Mouse (Mus musculus) kidney, postnatal 36 days (tissue): ENCODE results near the gene Pcx.

Experiments used
- DNase-seq, 2 experiments: peaks; one replicate each; pipeline ENCODE4 v3.0.0; 2021 to 2022; ENCODE audit warnings: mixed read lengths in 2 of 2

Gene Pcx

DNA sequence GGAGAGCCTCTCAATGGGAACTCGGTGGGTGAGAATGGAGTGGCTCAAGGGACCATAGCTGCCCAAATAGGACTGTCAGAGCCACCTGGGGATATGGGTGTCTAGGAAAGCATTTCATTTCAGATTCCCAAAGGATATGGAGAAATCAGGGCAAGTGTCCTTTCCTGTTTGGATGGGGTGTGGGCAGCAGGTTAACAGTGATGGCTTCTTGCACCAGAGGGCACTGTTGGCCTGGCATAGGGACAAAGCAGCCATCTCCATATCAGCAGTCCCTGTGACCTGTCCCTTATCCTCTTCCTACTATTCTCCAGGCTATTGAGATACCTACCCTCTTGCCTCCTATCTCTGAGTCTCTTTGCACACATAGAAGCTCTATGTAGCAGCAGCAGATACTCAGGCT, 78.8 kb downstream of the Pcx start:
- DNase-seq: peak in 1 of 2 experiments; percentile 57

DNA sequence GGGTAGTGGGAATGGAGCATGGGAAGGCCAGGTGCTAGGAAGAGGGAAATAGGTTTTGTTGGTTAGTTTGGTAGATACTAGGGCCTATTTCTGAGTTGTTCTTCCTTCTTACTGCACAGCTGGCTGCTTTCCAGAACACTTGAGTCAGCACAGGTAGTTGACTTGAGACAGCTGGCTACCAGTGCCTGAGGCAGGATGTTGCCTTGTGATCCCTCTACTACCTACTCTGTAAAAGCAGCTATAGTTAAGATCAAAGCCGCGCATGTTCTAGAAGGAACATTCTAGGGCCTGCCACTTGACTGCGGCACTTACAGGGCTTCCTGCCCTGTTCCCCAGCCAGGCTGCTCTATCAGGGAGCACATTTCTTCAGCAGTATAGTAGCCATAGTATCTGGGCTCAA, 79.8 kb downstream of the Pcx start:
- peak; percentile 47 to 60 for DNase-seq

- peak; percentile 88 to 92 for DNase-seq
These were observed 83.7 kb downstream of the Pcx start for GRCm38 (mm10) chr19:4593792-4594522.

DNA sequence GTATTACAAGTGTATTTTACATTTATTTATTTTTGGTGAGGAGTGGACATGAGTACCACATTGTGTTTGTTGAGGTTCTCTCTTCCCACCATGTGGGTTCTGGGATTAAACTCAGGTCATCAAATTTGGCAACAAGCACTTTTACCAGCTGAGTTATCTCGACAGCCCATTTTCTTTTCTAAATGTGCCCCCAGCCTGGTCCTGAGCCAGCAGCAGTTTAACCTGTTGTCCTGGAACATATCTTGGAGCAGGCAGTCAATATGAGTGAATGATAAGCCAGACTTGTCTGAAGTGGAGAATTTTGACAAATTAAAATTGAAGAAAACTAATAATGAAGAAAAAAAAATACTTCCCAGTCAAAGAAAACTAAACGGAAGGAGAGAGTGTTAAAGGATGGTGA, 85.8 kb downstream of the Pcx start:
- peak; percentile 60 to 68 for DNase-seq

GRCm38 (mm10) chr19:4602459-4602858, 92.2 kb downstream of the Pcx start:
- DNase-seq: no peak

- DNase-seq: peak; percentile 55 to 81
These were observed 93.8 kb downstream of the Pcx start for GRCm38 (mm10) chr19:4603801-4604723.

DNA sequence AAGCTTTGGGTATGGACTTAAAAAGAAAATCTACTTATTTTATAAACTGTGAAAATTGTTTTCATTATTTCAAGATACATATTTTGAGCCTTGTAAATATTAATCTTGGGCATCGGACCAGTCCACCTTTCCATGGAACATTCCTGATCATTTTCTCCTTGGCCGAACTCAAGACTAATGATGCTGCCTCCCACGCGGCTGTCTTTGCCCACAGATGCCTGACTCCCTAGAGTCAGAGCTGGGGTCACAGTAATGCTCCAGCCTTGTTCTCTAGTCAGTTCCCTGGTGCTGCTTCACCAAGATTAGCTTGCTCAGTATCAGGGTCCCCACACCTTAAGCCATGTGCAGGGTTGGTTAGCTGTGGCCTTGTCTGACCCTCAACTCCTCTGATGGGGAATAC, 95.4 kb downstream of the Pcx start:
- DNase-seq: no peak

DNA sequence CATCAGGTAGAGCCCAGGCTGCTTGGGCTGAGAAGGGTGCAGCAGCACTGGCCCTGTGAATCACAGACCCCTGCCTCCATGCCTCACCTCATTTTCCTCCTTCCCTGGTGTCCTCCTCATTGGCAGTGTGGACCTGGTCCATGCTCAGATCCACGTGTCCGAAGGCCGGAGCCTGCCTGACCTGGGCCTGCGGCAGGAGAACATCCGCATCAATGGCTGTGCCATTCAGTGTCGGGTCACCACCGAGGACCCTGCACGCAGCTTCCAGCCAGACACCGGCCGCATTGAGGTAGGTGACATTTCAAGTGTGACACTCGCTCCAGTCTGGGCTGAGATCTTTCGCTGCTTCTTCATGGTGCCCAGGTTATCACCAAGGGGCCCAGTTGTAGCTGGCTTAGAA, 97.1 kb downstream of the Pcx start:
- no peak for DNase-seq

- DNase-seq: no peak
These were observed 98.2 kb downstream of the Pcx start for GRCm38 (mm10) chr19:4608511-4608910.

DNA sequence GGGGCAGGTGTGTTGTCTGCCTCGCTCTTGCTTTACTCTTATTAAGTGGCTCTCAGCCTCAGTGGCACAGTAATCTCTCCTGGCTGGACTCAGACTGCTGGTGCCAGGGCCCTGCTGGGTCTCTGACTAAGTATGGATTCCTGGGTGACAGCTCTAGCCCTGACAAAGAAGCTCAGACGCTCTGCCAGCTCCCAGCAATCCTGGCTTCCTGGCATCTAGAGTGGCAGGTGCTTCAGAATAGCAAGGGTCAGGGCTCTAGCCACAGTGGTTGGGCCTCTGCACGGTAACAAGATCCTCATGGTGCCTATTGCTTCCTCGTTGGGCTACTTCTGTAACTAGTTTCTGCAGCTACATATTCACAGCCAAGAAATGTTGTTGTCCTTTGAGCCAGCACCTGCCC, 99.8 kb downstream of the Pcx start:
- DNase-seq: no peak

DNA sequence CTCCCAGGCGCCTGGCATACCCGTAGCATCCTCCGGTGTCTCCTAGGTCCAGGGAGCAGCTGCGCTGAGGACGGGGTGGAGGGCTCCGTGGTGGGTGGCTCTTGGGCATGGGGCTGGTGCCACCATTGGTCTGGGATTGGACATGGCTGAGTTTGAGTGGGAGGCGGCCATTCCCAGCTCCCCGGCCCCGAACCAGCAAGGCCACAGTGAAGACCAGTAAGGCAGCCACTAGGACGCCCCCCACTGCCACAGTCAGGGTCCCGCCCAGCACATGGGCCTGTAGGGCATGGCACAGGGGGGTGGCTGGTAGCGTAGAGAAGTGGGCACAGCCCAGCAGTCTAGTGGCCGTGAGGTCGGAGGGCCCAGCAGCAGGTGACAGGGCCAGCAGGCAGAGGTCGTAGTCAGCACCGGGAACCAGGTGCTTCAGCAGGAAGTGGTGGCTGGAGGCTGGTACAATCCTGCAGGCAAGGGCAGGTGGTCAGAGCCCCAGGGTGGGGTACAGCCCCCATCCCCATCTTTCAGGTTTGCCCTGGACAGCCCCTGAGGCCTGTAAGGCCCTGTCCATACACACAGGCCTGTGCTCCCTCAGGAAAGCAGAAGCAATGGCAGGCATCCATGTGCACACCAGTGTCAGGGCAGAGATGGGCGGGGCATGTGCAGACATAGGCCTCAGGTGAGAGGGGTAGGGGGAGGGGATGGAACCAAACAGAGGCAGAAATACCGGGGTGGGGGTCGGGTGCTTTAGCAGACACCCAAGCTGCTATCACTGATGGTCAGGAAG, 102.1 kb downstream of the Pcx start:
- DNase-seq: no peak

GRCm38 (mm10) chr19:4613464-4614304, 103.4 kb downstream of the Pcx start:
- no peak for DNase-seq

DNA sequence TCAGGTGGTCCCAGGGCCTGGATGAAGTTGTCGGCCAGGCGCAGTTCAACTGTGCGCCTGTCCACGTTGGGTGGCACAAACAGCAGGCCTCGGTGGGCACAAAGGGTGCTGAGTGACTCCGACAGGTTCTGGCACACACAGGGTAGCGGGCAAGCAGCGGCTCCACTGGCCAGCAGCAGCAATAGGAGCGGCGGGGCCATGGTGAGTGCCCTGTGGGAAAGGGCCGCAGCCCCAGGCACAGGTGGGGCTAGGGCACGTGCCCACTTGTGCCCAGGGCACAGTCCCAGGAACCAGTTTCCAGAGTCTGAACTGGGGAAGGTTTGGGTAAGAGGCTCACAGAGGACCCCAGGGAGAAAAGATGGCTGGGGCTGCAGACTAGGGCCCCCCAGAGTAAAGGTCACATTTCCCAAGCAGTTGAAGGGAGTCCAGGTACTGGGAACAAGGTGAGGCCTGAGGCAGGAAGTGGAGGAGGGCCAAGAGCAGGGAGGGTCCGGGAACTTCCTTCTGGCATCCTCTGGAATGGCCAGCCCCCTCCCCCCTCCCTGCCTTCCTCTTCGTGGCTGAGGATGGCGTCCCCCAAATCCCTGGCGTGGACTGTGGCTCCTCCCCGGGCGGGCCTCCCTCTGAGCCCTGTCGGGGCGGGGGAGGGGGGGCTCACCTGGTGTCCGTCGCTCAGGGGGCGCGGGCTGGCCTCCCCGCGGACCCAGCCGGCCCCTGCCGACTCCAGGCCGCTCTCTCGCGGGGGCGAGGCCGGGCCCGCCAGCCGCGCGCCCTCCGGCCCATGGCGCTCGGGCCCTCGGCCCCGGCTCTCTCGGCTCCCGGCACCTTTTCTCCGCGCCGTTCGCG, 104.3 kb downstream of the Pcx start:
- no peak for DNase-seq

GRCm38 (mm10) chr19:4615151-4616093, 105.2 kb downstream of the Pcx start, which contains the start of gene Lrfn4:
Lrfn4 (minus strand) TSS chr19:4615667.
- peak; percentile 77 to 81 for DNase-seq

DNA sequence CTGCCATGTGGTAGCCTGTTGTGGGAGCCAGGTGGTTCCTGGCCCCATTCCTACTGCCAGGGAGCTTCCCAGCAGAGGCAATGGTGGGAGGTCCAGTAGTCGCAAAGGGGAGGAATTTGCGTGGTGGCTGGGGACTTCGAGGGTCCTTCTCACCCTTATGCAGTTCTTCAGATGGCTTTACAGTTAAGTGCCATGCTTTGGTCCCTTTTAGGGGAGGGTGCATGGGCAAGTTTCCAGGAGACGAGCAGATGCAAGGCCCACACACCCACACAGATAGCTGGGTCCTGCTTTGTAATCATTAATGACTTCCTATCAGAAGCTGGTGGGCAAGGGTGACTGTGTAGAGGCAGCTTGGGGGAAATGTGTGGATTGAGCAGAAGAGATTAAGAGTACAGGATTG, 106.3 kb downstream of the Pcx start:
- no peak for DNase-seq

DNA sequence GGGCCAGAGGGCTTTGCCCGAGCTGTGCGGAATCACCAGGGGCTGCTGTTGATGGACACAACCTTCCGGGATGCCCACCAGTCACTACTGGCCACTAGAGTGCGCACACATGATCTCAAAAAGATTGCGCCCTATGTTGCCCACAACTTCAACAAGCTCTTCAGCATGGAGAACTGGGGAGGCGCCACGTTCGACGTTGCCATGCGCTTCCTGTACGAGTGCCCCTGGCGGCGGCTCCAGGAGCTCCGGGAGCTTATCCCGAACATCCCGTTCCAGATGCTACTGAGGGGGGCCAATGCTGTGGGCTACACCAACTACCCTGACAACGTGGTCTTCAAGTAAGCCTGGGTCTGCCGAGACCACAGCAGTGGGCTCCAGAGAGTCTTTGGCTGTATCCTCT, 107.9 kb downstream of the Pcx start:
- DNase-seq: no peak

- DNase-seq: no peak
These were observed 109.2 kb downstream of the Pcx start for GRCm38 (mm10) chr19:4619461-4619860.

GRCm38 (mm10) chr19:4620721-4621120, 110.4 kb downstream of the Pcx start:
- no peak for DNase-seq

DNA sequence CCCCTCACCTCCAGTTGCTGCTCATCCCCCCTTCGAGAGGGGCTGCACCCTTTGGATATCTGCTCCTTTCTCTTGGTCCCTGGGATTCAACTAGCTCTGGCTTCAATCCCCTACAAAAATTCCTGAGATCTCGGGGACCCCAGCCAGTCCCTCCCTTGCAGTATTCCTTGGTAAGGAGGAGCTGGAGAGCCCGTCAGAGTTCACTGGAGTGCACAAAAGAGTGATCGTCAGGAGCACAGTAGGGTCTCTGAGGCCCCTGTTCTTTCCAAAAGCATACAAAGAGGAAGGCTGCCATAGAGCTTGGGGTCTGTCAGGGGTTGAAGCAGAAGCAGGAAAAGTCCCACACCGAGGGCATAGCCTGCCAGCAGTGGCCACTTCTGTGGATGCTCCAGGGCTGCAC, 112.5 kb downstream of the Pcx start:
- DNase-seq: no peak

DNA sequence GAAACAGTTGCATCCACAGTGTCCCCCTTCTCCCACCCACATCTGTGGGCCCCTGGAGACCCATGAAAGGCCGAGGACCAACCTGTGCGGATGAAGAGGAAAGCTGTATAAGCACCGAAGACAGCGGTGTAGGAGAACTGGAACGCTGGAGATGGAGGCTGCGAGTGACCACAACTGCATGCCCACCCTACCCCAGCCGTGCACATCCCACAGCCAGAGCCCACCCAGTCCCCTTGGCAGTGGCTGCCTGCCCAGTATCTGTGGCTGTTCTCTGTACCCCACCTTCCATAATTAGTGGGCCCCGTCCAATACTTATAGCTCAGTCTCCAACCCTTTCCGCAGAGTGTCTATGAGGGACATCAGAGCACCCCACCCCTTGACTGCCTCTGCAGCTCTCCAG, 113.1 kb downstream of the Pcx start:
- no peak for DNase-seq
